Mouse (Mus musculus): ENCODE measurements around the gene Slc12a5. TPM values are rescaled to one million over a fixed set of nuclear protein-coding genes. Genes with fewer than 3 reads are reported as not detected.
A peak's percentile ranks its signal among the peaks of the same experiment; 100 is the strongest.

The Slc12a5 gene
- total and polyA plus RNA-seq, 3 experiments: 0.50 to 1.3 TPM; not detected in 1

GRCm38 (mm10) chr2:164997721-164998428, 37.3 kb downstream of the Slc12a5 start:
- no peak overlapping the region for H3K9ac ChIP-seq (ENCODE audit: control insufficient read depth, low read depth, low read length, poor library complexity, severe bottlenecking)
- H3K79me2 ChIP-seq (ENCODE audit: control insufficient read depth, insufficient read depth, low read length, poor library complexity): no peaks in the 10 kb centered on the region
- H3K36me3 ChIP-seq (ENCODE audit: control insufficient read depth in 1 of 2, insufficient read depth in 2 of 2, low read length in 2 of 2): no peaks in the 10 kb centered on the region; a peak in 1 of 4 replicates
- no peak for TF ChIP-seq BHLHE40 (IDR thresholded peaks at IDR 0.05; ENCODE audit: borderline replicate concordance, low read depth, low read length)
- no peak for TF ChIP-seq ELF1 (IDR thresholded peaks at IDR 0.05; ENCODE audit: low read depth, low read length)
- TF ChIP-seq RAD21 (IDR thresholded peaks at IDR 0.05; ENCODE audit: low read depth, low read length): no peak
- no peak for TF ChIP-seq MAZ (IDR thresholded peaks at IDR 0.05; ENCODE audit: low read depth, low read length)
- no peak for TF ChIP-seq MXI1 (IDR thresholded peaks at IDR 0.05; ENCODE audit: low read depth, low read length)
- no peak overlapping the region for H3K4me3 ChIP-seq (ENCODE audit: control insufficient read depth in 1 of 2, insufficient read depth in 1 of 2, low read depth in 2 of 2, low read length in 2 of 2)
- no peaks in the 10 kb centered on the region for H3K9me3 ChIP-seq (replicated peaks; ENCODE audit: insufficient read depth, low read length)
- no peaks in the 10 kb centered on the region for H3K27me3 ChIP-seq (ENCODE audit: control insufficient read depth in 1 of 2, insufficient read depth in 2 of 2, low read length in 2 of 2)
- DNase-seq (ENCODE audit: low read depth, low spot score): no peak
- H3K4me1 ChIP-seq (ENCODE audit: control insufficient read depth in 1 of 2, insufficient read depth in 2 of 2, low read length in 2 of 2): no peaks in the 10 kb centered on the region
- no peak overlapping the region for H3K27ac ChIP-seq (ENCODE audit: control insufficient read depth, low read depth, low read length)

GRCm38 (mm10) chr2:165001958-165002357, 41.4 kb downstream of the Slc12a5 start:
- no peak overlapping the region for H3K27ac ChIP-seq (ENCODE audit: control insufficient read depth, low read depth, low read length)
- no peaks in the 10 kb centered on the region for H3K79me2 ChIP-seq (ENCODE audit: control insufficient read depth, insufficient read depth, low read length, poor library complexity)
- H3K9me3 ChIP-seq (replicated peaks; ENCODE audit: insufficient read depth, low read length): no peaks in the 10 kb centered on the region
- H3K4me3 ChIP-seq (ENCODE audit: control insufficient read depth in 1 of 2, insufficient read depth in 1 of 2, low read depth in 2 of 2, low read length in 2 of 2): no peak overlapping the region
- no peaks in the 10 kb centered on the region for H3K27me3 ChIP-seq (ENCODE audit: control insufficient read depth in 1 of 2, insufficient read depth in 2 of 2, low read length in 2 of 2)
- no peak for DNase-seq (ENCODE audit: low read depth, low spot score)
- no peak overlapping the region for H3K9ac ChIP-seq (ENCODE audit: control insufficient read depth, low read depth, low read length, poor library complexity, severe bottlenecking)
- no peaks in the 10 kb centered on the region for H3K4me1 ChIP-seq (ENCODE audit: control insufficient read depth in 1 of 2, insufficient read depth in 2 of 2, low read length in 2 of 2)
- H3K36me3 ChIP-seq (ENCODE audit: control insufficient read depth in 1 of 2, insufficient read depth in 2 of 2, low read length in 2 of 2): no peaks in the 10 kb centered on the region; a peak in 2 of 4 replicates
- TF ChIP-seq CTCF (IDR thresholded peaks at IDR 0.05 in 2 of 3, conservative IDR thresholded peaks at IDR 0.05 in 1 of 3; ENCODE audit: control insufficient read depth in 1 of 3, insufficient read depth in 1 of 3, low read depth in 2 of 3, low read length in 3 of 3, poor library complexity in 1 of 3, severe bottlenecking in 1 of 3) (0 out of 6 replicates have a peak, but pooled peaks of 1 of the 3 experiments have one; percentile 12), ETS1 (IDR thresholded peaks at IDR 0.05; ENCODE audit: low read depth, low read length) (no peak)

- H3K36me3 ChIP-seq (ENCODE audit: control insufficient read depth in 1 of 2, insufficient read depth in 2 of 2, low read length in 2 of 2): peaks cover 0 to 3% of the 10 kb centered on the region in 2 experiments; a peak in 2 of 4 replicates
- TF ChIP-seq MAFK (IDR thresholded peaks at IDR 0.05; ENCODE audit: borderline replicate concordance, low read depth, low read length) (no peak), GABPA (IDR thresholded peaks at IDR 0.05; ENCODE audit: low read depth, low read length) (no peak), ZNF384 (IDR thresholded peaks at IDR 0.05; ENCODE audit: low read depth, low read length) (no peak), GATA1 (IDR thresholded peaks at IDR 0.05; ENCODE audit: low read depth, low read length) (no peak), JUND (IDR thresholded peaks at IDR 0.05; ENCODE audit: low read depth, low read length) (no peak), ETS1 (IDR thresholded peaks at IDR 0.05; ENCODE audit: low read depth, low read length) (no peak), E2F4 (IDR thresholded peaks at IDR 0.05; ENCODE audit: borderline replicate concordance, low read depth, low read length) (no peak), USF2 (IDR thresholded peaks at IDR 0.05; ENCODE audit: borderline replicate concordance in 1 of 2, insufficient read depth in 1 of 2, low read depth in 1 of 2, low read length in 2 of 2) (no peak), POLR2AphosphoS5 (IDR thresholded peaks at IDR 0.05; ENCODE audit: borderline replicate concordance, low read depth, low read length) (no peak), RCOR1 (IDR thresholded peaks at IDR 0.05; ENCODE audit: low read depth, low read length) (no peak)
- H3K9me3 ChIP-seq (replicated peaks; ENCODE audit: insufficient read depth, low read length): no peaks in the 10 kb centered on the region
Observed at GRCm38 (mm10) chr2:165003108-165003507, 42.5 kb downstream of the Slc12a5 start.

More at GRCm38 (mm10) chr2:165003108-165003507, 42.5 kb downstream of the Slc12a5 start:
- no peaks in the 10 kb centered on the region for H3K4me1 ChIP-seq (ENCODE audit: control insufficient read depth in 1 of 2, insufficient read depth in 2 of 2, low read length in 2 of 2)
- no peaks in the 10 kb centered on the region for H3K79me2 ChIP-seq (ENCODE audit: control insufficient read depth, insufficient read depth, low read length, poor library complexity)
- H3K27me3 ChIP-seq (ENCODE audit: control insufficient read depth in 1 of 2, insufficient read depth in 2 of 2, low read length in 2 of 2): no peaks in the 10 kb centered on the region
- no peak overlapping the region for H3K9ac ChIP-seq (ENCODE audit: control insufficient read depth, low read depth, low read length, poor library complexity, severe bottlenecking)
- no peak for DNase-seq (ENCODE audit: low read depth, low spot score)
- H3K27ac ChIP-seq (ENCODE audit: control insufficient read depth, low read depth, low read length): no peak overlapping the region
- no peak overlapping the region for H3K4me3 ChIP-seq (ENCODE audit: control insufficient read depth in 1 of 2, insufficient read depth in 1 of 2, low read depth in 2 of 2, low read length in 2 of 2)

Measured in MEL (cell line).